Mouse (Mus musculus) MEL (cell line): Measurements from ENCODE around the gene Nlgn1. TPM values are rescaled to one million over a fixed set of nuclear protein-coding genes. Genes with fewer than 3 reads are reported as not detected.

Source experiments
- DNase-seq: peaks from one replicate; pipeline ENCODE4 v3.0.0; 2011; ENCODE audit warnings: low read depth, low spot score
- H3K27ac ChIP-seq: 2 replicates; pipeline ENCODE4 v1.5.1; 2012; ENCODE audit warnings: low read depth, mild to moderate bottlenecking, control low read depth, low read length, moderate library complexity; ENCODE audit not compliant: control insufficient read depth
- H3K27me3 ChIP-seq, 2 experiments: fragments of 150-350 bp in 1 of 2; sonication (generic) in 1 of 2; 2 replicates each; pipeline ENCODE4 v1.6.1; 2012; ENCODE audit warnings: low read length in 2 of 2, mild to moderate bottlenecking in 2 of 2, improper control_type of control experiment in 1 of 2, moderate library complexity in 1 of 2; ENCODE audit not compliant: insufficient read depth in 2 of 2, control insufficient read depth in 1 of 2
- H3K36me3 ChIP-seq, 2 experiments: 2 replicates each; pipeline ENCODE4 v1.6.1; 2012 to 2014; ENCODE audit warnings: low read length in 2 of 2, improper control_type of control experiment in 1 of 2, inconsistent platforms in 1 of 2, mild to moderate bottlenecking in 1 of 2; ENCODE audit not compliant: insufficient read depth in 2 of 2, control insufficient read depth in 1 of 2
- H3K4me1 ChIP-seq, 2 experiments: fragments of 150-350 bp in 1 of 2; sonication (generic) in 1 of 2; 2 replicates each; pipeline ENCODE4 v1.6.1; 2012; ENCODE audit warnings: low read length in 2 of 2, improper control_type of control experiment in 1 of 2, mild to moderate bottlenecking in 1 of 2; ENCODE audit not compliant: insufficient read depth in 2 of 2, control insufficient read depth in 1 of 2
- H3K4me3 ChIP-seq, 2 experiments: fragments of 150-350 bp in 1 of 2; sonication (generic) in 1 of 2; 2 replicates each; pipeline ENCODE4 v1.5.1; 2012; ENCODE audit warnings: low read depth in 2 of 2, low read length in 2 of 2, mild to moderate bottlenecking in 2 of 2, moderate library complexity in 2 of 2, control low read depth in 1 of 2, improper control_type of control experiment in 1 of 2; ENCODE audit not compliant: control insufficient read depth in 1 of 2, insufficient read depth in 1 of 2
- H3K79me2 ChIP-seq: 2 replicates; pipeline ENCODE4 v1.6.1; 2012; ENCODE audit warnings: mild to moderate bottlenecking, low read length, moderate library complexity; ENCODE audit not compliant: control insufficient read depth, poor library complexity, insufficient read depth
- H3K9ac ChIP-seq: 2 replicates; pipeline ENCODE4 v1.6.1; 2012; ENCODE audit warnings: low read depth, mild to moderate bottlenecking, control low read depth, low read length, moderate library complexity; ENCODE audit not compliant: control insufficient read depth, poor library complexity, severe bottlenecking
- H3K9me3 ChIP-seq: fragments of 150-350 bp; sonication (generic); replicated peaks from 2 replicates; pipeline ENCODE4 v1.6.1; 2012; ENCODE audit warnings: mild to moderate bottlenecking, low read length, improper control_type of control experiment, moderate library complexity; ENCODE audit not compliant: insufficient read depth
- BHLHE40 ChIP-seq: IDR thresholded peaks from 2 replicates; pipeline ENCODE4 v1.6.1; 2012; ENCODE audit warnings: low read depth, mild to moderate bottlenecking, inconsistent platforms, low read length, improper control_type of control experiment, borderline replicate concordance
- CHD1 ChIP-seq: IDR thresholded peaks from 2 replicates; pipeline ENCODE4 v1.6.1; 2012; ENCODE audit warnings: low read depth, mild to moderate bottlenecking, inconsistent platforms, low read length, improper control_type of control experiment
- CHD2 ChIP-seq: IDR thresholded peaks from 2 replicates; pipeline ENCODE4 v1.6.1; 2011; ENCODE audit warnings: low read length, improper control_type of control experiment
- CTCF ChIP-seq, 3 experiments: IDR thresholded peaks in 2 of 3; conservative IDR thresholded peaks in 1 of 3; 2 replicates each; pipeline ENCODE4 v1.5.1; 2011 to 2012; ENCODE audit warnings: low read length in 3 of 3, low read depth in 2 of 3, mild to moderate bottlenecking in 2 of 3, improper control_type of control experiment in 1 of 3, inconsistent platforms in 1 of 3, mixed read lengths in 1 of 3, moderate library complexity in 1 of 3; ENCODE audit not compliant: control insufficient read depth in 1 of 3, insufficient read depth in 1 of 3, poor library complexity in 1 of 3, severe bottlenecking in 1 of 3
- E2F4 ChIP-seq: IDR thresholded peaks from 2 replicates; pipeline ENCODE4 v1.6.1; 2011; ENCODE audit warnings: low read depth, low read length, improper control_type of control experiment, borderline replicate concordance
- GATA1 ChIP-seq: IDR thresholded peaks from 2 replicates; pipeline ENCODE4 v1.6.1; 2011; ENCODE audit warnings: low read depth, low read length, improper control_type of control experiment
- HCFC1 ChIP-seq: IDR thresholded peaks from 2 replicates; pipeline ENCODE4 v1.6.1; 2012; ENCODE audit warnings: low read depth, mild to moderate bottlenecking, inconsistent platforms, low read length, improper control_type of control experiment, moderate library complexity
- JUND ChIP-seq: IDR thresholded peaks from 2 replicates; pipeline ENCODE4 v1.6.1; 2011; ENCODE audit warnings: low read depth, mild to moderate bottlenecking, improper control_type of control experiment, low read length
- KAT2A ChIP-seq: conservative IDR thresholded peaks from 2 replicates; pipeline ENCODE4 v1.6.1; 2012; ENCODE audit warnings: low read depth, low read length, improper control_type of control experiment, inconsistent platforms
- MAX ChIP-seq: IDR thresholded peaks from 2 replicates; pipeline ENCODE4 v1.6.1; 2011; ENCODE audit warnings: low read length, improper control_type of control experiment
- MAZ ChIP-seq: IDR thresholded peaks from 2 replicates; pipeline ENCODE4 v1.6.1; 2012; ENCODE audit warnings: low read depth, mild to moderate bottlenecking, inconsistent platforms, low read length, improper control_type of control experiment
- MEF2A ChIP-seq: IDR thresholded peaks from 2 replicates; pipeline ENCODE4 v1.6.1; 2014; ENCODE audit warnings: low read depth, mild to moderate bottlenecking, inconsistent platforms, low read length, improper control_type of control experiment; ENCODE audit not compliant: poor library complexity, insufficient replicate concordance, severe bottlenecking; ENCODE audit errors: extremely low read depth
- MYC ChIP-seq: IDR thresholded peaks from 2 replicates; pipeline ENCODE4 v1.6.1; 2011; ENCODE audit warnings: low read depth, mild to moderate bottlenecking, low read length, improper control_type of control experiment, moderate library complexity
- NRF1 ChIP-seq: IDR thresholded peaks from 2 replicates; pipeline ENCODE4 v1.6.1; 2014; ENCODE audit warnings: low read depth, mild to moderate bottlenecking, inconsistent platforms, low read length, improper control_type of control experiment, moderate library complexity; ENCODE audit not compliant: poor library complexity, insufficient read depth, severe bottlenecking
- POLR2A ChIP-seq, 2 experiments: IDR thresholded peaks; 2 replicates each; pipeline ENCODE4 v1.6.1; 2011 to 2012; ENCODE audit warnings: low read length in 2 of 2, mild to moderate bottlenecking in 2 of 2, control low read depth in 1 of 2, improper control_type of control experiment in 1 of 2, low read depth in 1 of 2, moderate library complexity in 1 of 2; ENCODE audit not compliant: control insufficient read depth in 1 of 2, insufficient read depth in 1 of 2, poor library complexity in 1 of 2
- POLR2AphosphoS2 ChIP-seq: IDR thresholded peaks from 2 replicates; pipeline ENCODE4 v1.6.1; 2011; ENCODE audit warnings: low read length, improper control_type of control experiment
- RAD21 ChIP-seq: IDR thresholded peaks from 2 replicates; pipeline ENCODE4 v1.6.1; 2011; ENCODE audit warnings: mild to moderate bottlenecking, low read depth, low read length, improper control_type of control experiment
- SMC3 ChIP-seq: IDR thresholded peaks from 2 replicates; pipeline ENCODE4 v1.6.1; 2011; ENCODE audit warnings: low read depth, low read length, improper control_type of control experiment
- TAL1 ChIP-seq: IDR thresholded peaks from 2 replicates; pipeline ENCODE4 v1.6.1; 2012; ENCODE audit warnings: mild to moderate bottlenecking, inconsistent platforms, low read length, moderate library complexity, mixed read lengths
- TBP ChIP-seq: IDR thresholded peaks from 2 replicates; pipeline ENCODE4 v1.8.0; 2011; ENCODE audit warnings: low read depth, low read length, improper control_type of control experiment
- TCF12 ChIP-seq: IDR thresholded peaks from 2 replicates; pipeline ENCODE4 v1.6.1; 2014; ENCODE audit warnings: low read depth, mild to moderate bottlenecking, inconsistent platforms, low read length, improper control_type of control experiment, moderate library complexity
- USF2 ChIP-seq, 2 experiments: IDR thresholded peaks; 2 replicates each; pipeline ENCODE4 v1.6.1; 2011 to 2012; ENCODE audit warnings: improper control_type of control experiment in 2 of 2, low read length in 2 of 2, borderline replicate concordance in 1 of 2, inconsistent platforms in 1 of 2, low read depth in 1 of 2, mild to moderate bottlenecking in 1 of 2; ENCODE audit not compliant: insufficient read depth in 1 of 2
- ZKSCAN1 ChIP-seq: IDR thresholded peaks from 2 replicates; pipeline ENCODE4 v1.6.1; 2012; ENCODE audit warnings: low read depth, mild to moderate bottlenecking, inconsistent platforms, low read length, improper control_type of control experiment, moderate library complexity
- polyA plus RNA-seq, 2 experiments: library from polyadenylated mRNA; stranded (reverse) in 1 of 2; unstranded in 1 of 2; fragments of >175 nt in 1 of 2; fragments of >200 nt in 1 of 2; gene quantifications; 2 replicates each; pipeline versions ENCODE4 v1.2.1 to v1.2.4; 2012; ENCODE audit warnings: low replicate concordance in 2 of 2, low read depth in 1 of 2; ENCODE audit not compliant: insufficient read length in 2 of 2, insufficient read depth in 1 of 2, missing spikeins in 1 of 2
- total RNA-seq: library from RNA; depleted of rRNA; stranded (reverse); fragments of 300-350 nt; gene quantifications from 2 replicates; pipeline ENCODE4 v1.2.3, GENCODE M21; 2012

Gene Nlgn1
- total and polyA plus RNA-seq, 3 experiments = not detected

GRCm38 (mm10) chr3:25450471-25450870 lies 881.8 kb downstream of the Nlgn1 start:
- H3K4me3 ChIP-seq = no peak overlapping the region
- DNase-seq = no peak
- no peaks in the 10 kb centered on the region for H3K27me3 ChIP-seq
- TF ChIP-seq POLR2AphosphoS2 (no peak), MEF2A (no peak), MYC (no peak), CHD2 (no peak), MAZ (no peak), BHLHE40 (no peak), JUND (no peak), MAX (no peak), USF2 (IDR thresholded peaks at IDR 0.05; ENCODE audit: borderline replicate concordance in 1 of 2, insufficient read depth in 1 of 2, low read depth in 1 of 2, low read length in 2 of 2) (no peak), KAT2A (no peak), NRF1 (no peak), CTCF (IDR thresholded peaks at IDR 0.05 in 2 of 3, conservative IDR thresholded peaks at IDR 0.05 in 1 of 3; ENCODE audit: control insufficient read depth in 1 of 3, insufficient read depth in 1 of 3, low read depth in 2 of 3, low read length in 3 of 3, poor library complexity in 1 of 3, severe bottlenecking in 1 of 3) (no peak; a peak in 1 of 6 replicates), SMC3 (no peak), GATA1 (no peak), POLR2A (IDR thresholded peaks at IDR 0.05; ENCODE audit: control insufficient read depth in 1 of 2, insufficient read depth in 1 of 2, low read depth in 1 of 2, low read length in 2 of 2, poor library complexity in 1 of 2) (no peak), ZKSCAN1 (no peak)
- no peaks in the 10 kb centered on the region for H3K4me1 ChIP-seq
- H3K79me2 ChIP-seq = no peaks in the 10 kb centered on the region
- no peak overlapping the region for H3K9ac ChIP-seq
- no peak overlapping the region for H3K27ac ChIP-seq
- H3K9me3 ChIP-seq = no peaks in the 10 kb centered on the region
- no peaks in the 10 kb centered on the region for H3K36me3 ChIP-seq

DNA sequence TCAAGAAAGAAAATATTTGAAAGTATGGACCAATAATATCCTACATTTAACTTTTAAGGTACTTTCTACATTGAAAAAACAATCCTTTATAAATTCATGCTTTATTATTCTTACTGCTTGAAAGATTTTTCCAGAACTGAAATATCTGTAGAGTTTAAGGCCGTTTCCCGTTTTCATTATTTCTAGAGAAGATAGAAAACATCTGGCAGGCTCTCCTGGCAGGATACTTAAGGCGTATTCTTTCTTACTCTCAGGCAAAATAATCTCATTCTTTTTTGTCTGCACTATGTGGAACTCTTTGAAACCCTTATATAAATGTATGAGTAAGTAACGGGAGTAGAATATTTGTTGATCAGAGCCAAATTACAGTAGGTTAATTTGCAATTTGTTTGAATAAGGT lies 882.9 kb downstream of the Nlgn1 start:
- no peak overlapping the region for H3K9ac ChIP-seq

More for the DNA sequence above, 882.9 kb downstream of the Nlgn1 start:
- TF ChIP-seq TBP (no peak), GATA1 (no peak), E2F4 (no peak), TAL1 (no peak), MAZ (no peak), MEF2A (no peak), TCF12 (no peak), BHLHE40 (no peak), CHD1 (no peak), RAD21 (no peak), HCFC1 (no peak)
- H3K79me2 ChIP-seq = no peaks in the 10 kb centered on the region
- no peak overlapping the region for H3K27ac ChIP-seq
- H3K27me3 ChIP-seq = no peaks in the 10 kb centered on the region
- no peaks in the 10 kb centered on the region for H3K9me3 ChIP-seq
- H3K36me3 ChIP-seq = no peaks in the 10 kb centered on the region
- H3K4me3 ChIP-seq = no peak overlapping the region
- no peak for DNase-seq
- no peaks in the 10 kb centered on the region for H3K4me1 ChIP-seq
